Mouse (Mus musculus) olfactory bulb, adult 2 months (tissue): ENCODE data around the gene Muc5b. TPM values are rescaled to one million over a fixed set of nuclear protein-coding genes. Genes with fewer than 3 reads are reported as not detected.

ENCODE experiments used
- H3K27ac ChIP-seq: fragments of 200-500 bp; 2 replicates; pipeline ENCODE4 v1.5.1; 2012; ENCODE audit warnings: low read depth, low read length; ENCODE audit not compliant: insufficient read depth
- H3K4me1 ChIP-seq: fragments of 200-500 bp; 2 replicates; pipeline ENCODE4 v1.6.1; 2012; ENCODE audit warnings: low read length; ENCODE audit not compliant: control insufficient read depth, insufficient read depth
- H3K4me3 ChIP-seq: fragments of 200-500 bp; 2 replicates; pipeline ENCODE4 v1.5.1; 2012; ENCODE audit warnings: mild to moderate bottlenecking, low read depth, low read length, moderate library complexity; ENCODE audit not compliant: insufficient read depth
- CTCF ChIP-seq: fragments of 200-500 bp; IDR thresholded peaks from 2 replicates; pipeline ENCODE4 v1.5.1; 2012; ENCODE audit warnings: low read depth, mild to moderate bottlenecking, low read length, moderate library complexity; ENCODE audit not compliant: insufficient read depth
- POLR2A ChIP-seq: fragments of 200-500 bp; IDR thresholded peaks from 2 replicates; pipeline ENCODE4 v1.6.1; 2012; ENCODE audit warnings: mild to moderate bottlenecking, low read depth, low read length, moderate library complexity; ENCODE audit not compliant: insufficient read depth
- WGBS: fragments of 180-500 bp; shearing (Covaris S2); methylation state at CpG from one replicate; pipeline ENCODE4 v1.1.7; 2018; 5-methylcytosine and 5-hydroxymethylcytosine counted together
- polyA plus RNA-seq: library from polyadenylated mRNA; stranded (reverse); fragments of >200 nt; gene quantifications from 2 replicates; pipeline ENCODE4 v1.2.4, GENCODE M21; 2012; ENCODE audit warnings: low replicate concordance; ENCODE audit not compliant: missing spikeins, insufficient read depth, insufficient read length

Gene Muc5b
- polyA plus RNA-seq, 1 experiment, result not detected

DNA sequence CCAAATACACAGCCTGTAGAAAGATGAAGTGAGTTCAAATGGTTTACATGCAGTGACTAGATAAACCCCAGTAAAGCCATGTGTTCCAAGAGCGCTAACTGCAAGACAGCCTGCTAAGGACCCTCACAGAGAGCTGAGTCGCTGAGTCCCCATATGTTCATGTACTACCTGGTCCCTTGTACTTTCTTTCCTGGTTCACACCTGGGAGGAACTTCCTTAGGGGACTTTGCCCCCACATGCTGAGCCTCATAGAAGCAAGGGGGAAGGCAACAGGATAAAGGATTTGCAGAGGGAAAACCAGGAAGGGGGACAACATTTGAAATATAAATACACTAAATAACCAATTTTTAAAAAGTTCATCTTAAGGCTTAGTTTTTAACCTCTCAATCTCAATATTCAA is 39.9 kb downstream of the Muc5b start:
- 92% methylated on average over 2 of the region's 2 CpGs for WGBS
- no peak overlapping the region for H3K4me3 ChIP-seq
- H3K4me1 ChIP-seq, result peaks cover 2% of the 10 kb centered on the region
- H3K27ac ChIP-seq, result no peak overlapping the region
- TF ChIP-seq POLR2A, result no peak
- TF ChIP-seq CTCF, result no peak

GRCm38 (mm10) chr7:141892151-141892550 is 53.3 kb downstream of the Muc5b start:
- no peaks in the 10 kb centered on the region for H3K4me1 ChIP-seq
- WGBS, result 92% methylated on average over 7 of the region's 7 CpGs

GRCm38 (mm10) chr7:141901825-141902224 is 63.0 kb downstream of the Muc5b start:
- Histone ChIP-seq H3K4me1 (peaks cover 5% of the 10 kb centered on the region; the same call in 1 of the 2 replicates), H3K4me3 (peak overlapping the region; percentile 76), H3K27ac (peak overlapping the region; percentile 14; the same call in 1 of the 2 replicates)
- TF ChIP-seq POLR2A, result no peak
- no peak for TF ChIP-seq CTCF
- WGBS, result 1% methylated on average over 16 of the region's 16 CpGs

More at GRCm38 (mm10) chr7:141892151-141892550, 53.3 kb downstream of the Muc5b start:
- no peak for TF ChIP-seq POLR2A
- TF ChIP-seq CTCF, result no peak
- H3K27ac ChIP-seq, result no peak overlapping the region
- H3K4me3 ChIP-seq, result no peak overlapping the region

DNA sequence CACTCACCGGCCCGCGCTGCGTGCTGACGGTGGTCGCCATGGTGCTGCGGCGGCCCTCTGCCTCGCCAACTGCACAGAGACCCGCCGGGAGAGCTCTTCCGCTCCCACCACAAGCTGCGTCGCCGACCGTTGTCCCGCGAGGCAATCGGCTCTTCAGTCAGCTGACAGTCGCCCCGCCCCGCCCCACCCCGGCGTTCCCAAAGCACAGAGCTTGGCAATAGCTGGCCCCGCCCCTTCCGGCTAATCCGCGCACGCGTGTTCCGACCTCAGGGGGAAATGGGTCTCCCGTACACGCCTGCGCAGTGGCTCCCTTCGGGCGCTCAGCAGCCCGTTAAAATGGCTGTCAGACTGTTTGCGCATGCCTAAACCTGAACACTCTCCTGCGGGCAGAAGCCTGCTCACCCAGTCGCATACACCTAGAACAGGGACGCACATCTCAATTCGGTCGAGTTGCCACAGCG is 63.4 kb downstream of the Muc5b start:
- peak overlapping the region; percentile 73 for H3K27ac ChIP-seq
- TF ChIP-seq POLR2A (peak; percentile 72), CTCF (no peak)
- peaks cover 5% of the 10 kb centered on the region; the same call in 1 of the 2 replicates for H3K4me1 ChIP-seq
- WGBS, result under 1% methylated on average over 44 of the region's 44 CpGs
- H3K4me3 ChIP-seq, result peak overlapping the region; percentile 76

GRCm38 (mm10) chr7:141902791-141903190 is 63.9 kb downstream of the Muc5b start:
- Histone ChIP-seq H3K27ac (peak overlapping the region; percentile 73), H3K4me3 (peak overlapping the region; percentile 49), H3K4me1 (peaks cover 5% of the 10 kb centered on the region; the same call in 1 of the 2 replicates)
- TF ChIP-seq CTCF (no peak), POLR2A (no peak)
- 59% methylated on average over 4 of the region's 4 CpGs for WGBS

GRCm38 (mm10) chr7:141908591-141908990 is 69.7 kb downstream of the Muc5b start:
- WGBS, result 82% methylated on average over 6 of the region's 6 CpGs
- TF ChIP-seq CTCF (no peak), POLR2A (no peak)
- no peaks in the 10 kb centered on the region for H3K4me1 ChIP-seq
- H3K27ac ChIP-seq, result no peak overlapping the region
- no peak overlapping the region for H3K4me3 ChIP-seq

GRCm38 (mm10) chr7:141911305-141911704 is 72.4 kb downstream of the Muc5b start:
- whole genome bisulfite sequencing, result 78% methylated on average over 3 of the region's 3 CpGs
- Histone ChIP-seq H3K4me3 (no peak overlapping the region), H3K27ac (no peak overlapping the region), H3K4me1 (no peaks in the 10 kb centered on the region)
- TF ChIP-seq POLR2A (no peak), CTCF (no peak)

DNA sequence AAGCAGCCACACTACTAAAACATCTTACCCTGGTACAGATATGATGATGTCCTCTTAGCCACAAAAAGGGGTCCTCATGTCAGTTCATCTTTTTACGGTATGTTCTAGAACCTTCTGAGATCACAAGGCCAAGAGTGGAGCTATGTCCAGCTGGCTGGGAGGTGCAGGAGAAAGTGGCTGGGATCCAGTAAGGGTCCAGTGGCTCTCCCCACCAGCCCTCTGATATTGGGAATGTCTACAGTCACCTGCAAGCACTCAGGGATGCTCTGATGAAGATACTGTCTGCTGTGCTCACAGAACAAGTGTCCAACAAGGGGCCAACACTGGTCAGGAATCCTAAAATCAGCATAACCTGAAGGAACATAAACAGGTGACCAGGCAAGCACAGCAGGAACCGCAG is 79.5 kb downstream of the Muc5b start, which contains the start of gene Tollip:
TSS of gene Tollip (minus strand) at position 101 of the 400 bp plus-strand sequence.
- TF ChIP-seq POLR2A (no peak), CTCF (no peak)
- Histone ChIP-seq H3K4me3 (no peak within 1 kb of the TSS), H3K4me1 (no peaks in the 10 kb centered on the region), H3K27ac (no peak within 1 kb of the TSS)
- WGBS, result 90% methylated on average over 2 of the region's 2 CpGs

Other genes starting within 250 kb of the Muc5b start
- gene Muc6, start 183.8 kb upstream of the Muc5b start, polyA plus RNA-seq, result not detected in 2 replicates
- not detected in 2 replicates for gene Muc2, start 148.7 kb upstream of the Muc5b start, polyA plus RNA-seq
- not detected in 2 replicates for gene Muc5ac, start 50.1 kb upstream of the Muc5b start, polyA plus RNA-seq
- not detected in 2 replicates for gene Tollip, start 79.4 kb downstream of the Muc5b start, polyA plus RNA-seq
- gene Brsk2, start 110.7 kb downstream of the Muc5b start, polyA plus RNA-seq, result not detected in 2 replicates
- gene Mob2, start 222.0 kb downstream of the Muc5b start, polyA plus RNA-seq, result not detected in 2 replicates